Comparison of ENCODE assay signal across 8 mouse cellular contexts in genomic region chr9:101251644-101252337, GRCm38 (mm10). TPM values are rescaled to one million over a fixed set of nuclear protein-coding genes. Genes with fewer than 3 reads are reported as not detected.
A peak's percentile ranks its signal among the peaks of the same experiment; 100 is the strongest.
DNase-seq lines count a peak whose midpoint lies in the region; TF ChIP-seq lines count a peak whose summit lies in the region.

Gene Ppp2r3a (minus strand): TSS chr9:101251795.

- TF ChIP-seq POLR2A in cortical plate, adult 2 months (IDR thresholded peaks at IDR 0.05; ENCODE audit: extremely low read depth, insufficient read depth, low read length), result 0 out of 2 replicates have a peak, but pooled peaks have one; percentile 51

- TF ChIP-seq CTCF in cortical plate, adult 2 months (IDR thresholded peaks at IDR 0.05; ENCODE audit: extremely low read depth, insufficient read depth, low read length), result no peak
- no peak for TF ChIP-seq CTCF in left cerebral cortex, adult 2 months (IDR thresholded peaks at IDR 0.05)

- H3K79me2 ChIP-seq in macrophage (ENCODE audit: inconsistent target), result no peaks in the 10 kb centered on the region

- peaks cover 7% of the 10 kb centered on the region for H3K4me1 ChIP-seq in cortical plate, adult 2 months (ENCODE audit: control insufficient read depth, insufficient read depth, low read length)

- no peaks in the 10 kb centered on the region for H3K36me3 ChIP-seq in macrophage (ENCODE audit: inconsistent target)

- peak within 1 kb of the TSS; percentile 94 for H3K27ac ChIP-seq in cortical plate, adult 2 months (ENCODE audit: insufficient read depth, low read length)
- peak within 1 kb of the TSS; percentile 91 for H3K27ac ChIP-seq in left cerebral cortex, adult 2 months
- H3K27ac ChIP-seq in macrophage, result no peak within 1 kb of the TSS

- WGBS in macrophage (ENCODE audit: missing documents), result 2% methylated on average over 50 of the region's 50 CpGs

- DNase-seq in adipocyte (ENCODE audit: low spot score), result peak; percentile 90
- DNase-seq in gastrocnemius, adult 8-10 months (ENCODE audit: low spot score in 2 of 2), result peak; percentile 96
- peak; percentile 76 for DNase-seq in hindlimb bud, embryonic 11.5 days (ENCODE audit: extremely low spot score, low read depth, low spot score)
- DNase-seq in left cerebral cortex, adult 2 months (ENCODE audit: extremely low spot score in 1 of 2, low spot score in 2 of 2), result peak; percentile 97 to 99
- peak; percentile 92 for DNase-seq in retina, postnatal 7 days (ENCODE audit: low read depth, low spot score)
- DNase-seq in urinary bladder, adult 18-20 months (ENCODE audit: low spot score in 2 of 2), result peak; percentile 97 to 100

- H3K4me3 ChIP-seq in cortical plate, adult 2 months (ENCODE audit: insufficient read depth, low read length), result peak within 1 kb of the TSS; percentile 96
- peak within 1 kb of the TSS; percentile 96 for H3K4me3 ChIP-seq in left cerebral cortex, adult 2 months
- peak within 1 kb of the TSS; percentile 35 for H3K4me3 ChIP-seq in macrophage (ENCODE audit: inconsistent target)

- intact Hi-C loops in left cerebral cortex, adult 2 months (cut with DNase I), result loop anchor here (5.0 kb wide), 1 partner anchor 69 kb away; no protein-coding TSS in a partner anchor

RNA-seq across cellular contexts. Expression of gene Ppp2r3a, which starts in this region (rescaled TPM):
- polyA plus RNA-seq in cortical plate, adult 2 months (2012; rRNA removed), result 18.8 and 19.5 TPM in 2 replicates
- total RNA-seq in gastrocnemius, adult 8-10 months (2022), result 100 to 1,000 TPM; 149 to 175 (median 166) TPM
- 10 to 100 TPM; 19.4 to 20.9 TPM for total RNA-seq in left cerebral cortex, adult 2 months (2021)
- 10 to 100 TPM in 18 of 26 experiments, 1 to 10 TPM in 8; 3.8 to 42.3 (median 12.2) TPM for total RNA-seq in macrophage (2018; cell fraction: chromatin; rRNA removed)
- 1 to 10 TPM; 1.0 to 3.6 (median 2.2) TPM for total RNA-seq in macrophage (2018; cell fraction: cytosol; rRNA removed)
- total RNA-seq in macrophage (2018; cell fraction: nucleus; rRNA removed), result 10 to 100 TPM in 8 of 26 experiments, 1 to 10 TPM in 18; 2.9 to 34.5 (median 8.3) TPM
- 1.5 to 3.1 TPM (median 2.8 TPM) in 3 replicates for polyA plus RNA-seq in macrophage (2018)

Comparison
In these comparisons a context has a peak if more than half of its experiments do, and no peak if none do; other contexts are left out.
1. RNA of gene Ppp2r3a (total RNA-seq): 149 to 175 TPM in gastrocnemius, adult 8-10 months; 19.4 to 20.9 TPM in left cerebral cortex, adult 2 months; every median in the first group is over 4 times any median in the second.
2. H3K4me3 ChIP-seq: peak in every context shown above with its lines; median percentile 96 in cortical plate, adult 2 months; 96 in left cerebral cortex, adult 2 months; 35 in macrophage.
3. Peak in every context shown above with its lines, with median percentiles within 50 percentile points of each other: DNase-seq.